29 mouse cellular contexts compared by ENCODE assay signal in genomic region chr8:86322494-86322893, GRCm38 (mm10).
A peak's percentile ranks its signal among the peaks of the same experiment; 100 is the strongest.
DNase-seq lines count a peak whose midpoint lies in the region; ATAC-seq and TF ChIP-seq lines count a peak whose summit lies in the region.
"Had no signal": no experiment of that assay in that cellular context is flagged by ENCODE, and none has a peak within 500 bp of the region (broad histone marks: within the 10 kb centered on the region; RNA-seq: fewer than 3 reads in every experiment).

No protein-coding gene starts in this region.

- H3K4me1 ChIP-seq in midbrain, embryonic 15.5 days: peaks cover 5% of the 10 kb centered on the region; the same call in 1 of the 2 replicates
- H3K4me1 ChIP-seq in midbrain, embryonic 11.5 days (ENCODE audit: control insufficient read depth, insufficient read depth, low read length): no peaks in the 10 kb centered on the region
- H3K4me1 ChIP-seq in hindbrain, embryonic 12.5 days: peaks cover 22% of the 10 kb centered on the region
- peaks cover 4% of the 10 kb centered on the region; the same call in 1 of the 2 replicates for H3K4me1 ChIP-seq in hindbrain, postnatal 0 days (ENCODE audit: insufficient read depth, low read length)
- H3K4me1 ChIP-seq: embryonic facial prominence, embryonic 10.5 days; embryonic facial prominence, embryonic 15.5 days; forebrain, embryonic 12.5 days; heart, embryonic 10.5 days; heart, embryonic 15.5 days; limb, embryonic 12.5 days; liver, embryonic 15.5 days had no signal

- 50% methylated on average over 1 of the region's 1 CpGs for WGBS in midbrain, embryonic 15.5 days
- 84% methylated on average over 1 of the region's 1 CpGs for WGBS in midbrain, embryonic 11.5 days
- WGBS in hindbrain, embryonic 12.5 days: 50% methylated on average over 1 of the region's 1 CpGs
- whole genome bisulfite sequencing in hindbrain, postnatal 0 days: 21% methylated on average over 1 of the region's 1 CpGs

- no peaks in the 10 kb centered on the region for H3K27me3 ChIP-seq in midbrain, embryonic 15.5 days (replicated peaks)
- no peaks in the 10 kb centered on the region for H3K27me3 ChIP-seq in midbrain, embryonic 11.5 days (ENCODE audit: control insufficient read depth, insufficient read depth, low read length)
- 0 out of 2 replicates have a peak, but pooled peaks cover 5% of the 10 kb centered on the region for H3K27me3 ChIP-seq in hindbrain, embryonic 12.5 days
- no peaks in the 10 kb centered on the region for H3K27me3 ChIP-seq in hindbrain, postnatal 0 days (ENCODE audit: insufficient read depth, low read length)
- H3K27me3 ChIP-seq: embryonic facial prominence, embryonic 15.5 days; heart, embryonic 15.5 days; limb, embryonic 12.5 days; liver, embryonic 15.5 days; Patski had no signal

- H3K27ac ChIP-seq in midbrain, embryonic 15.5 days: peak overlapping the region; percentile 18; the same call in 1 of the 2 replicates
- no peak overlapping the region for H3K27ac ChIP-seq in midbrain, embryonic 11.5 days (ENCODE audit: low read depth, low read length)
- peak overlapping the region; percentile 62 for H3K27ac ChIP-seq in hindbrain, embryonic 12.5 days
- H3K27ac ChIP-seq in hindbrain, postnatal 0 days: peak overlapping the region; percentile 4; the same call in 1 of the 2 replicates
- H3K27ac ChIP-seq: embryonic facial prominence, embryonic 10.5 days; embryonic facial prominence, embryonic 15.5 days; forebrain, embryonic 12.5 days; gastrocnemius, adult 2 months; heart, embryonic 10.5 days; heart, embryonic 15.5 days; limb, embryonic 12.5 days; liver, embryonic 15.5 days; stomach, postnatal 0 days had no signal

- ATAC-seq in frontal cortex, adult (ENCODE audit: low TSS enrichment): peak; percentile 36
- ATAC-seq in midbrain, embryonic 15.5 days (replicated peaks): no peak
- ATAC-seq in midbrain, embryonic 11.5 days (ENCODE audit: low FRiP score): no peak
- ATAC-seq in hindbrain, embryonic 12.5 days (ENCODE audit: low FRiP score): peak; percentile 50; the same call in 1 of the 2 replicates
- ATAC-seq in hindbrain, postnatal 0 days: 0 out of 2 replicates have a peak, but pooled peaks have one; percentile 35
- ATAC-seq: intestine, postnatal 0 days; midbrain, embryonic 16.5 days; Patski had no signal

- no peaks in the 10 kb centered on the region for H3K36me3 ChIP-seq in midbrain, embryonic 15.5 days (replicated peaks)
- no peaks in the 10 kb centered on the region for H3K36me3 ChIP-seq in midbrain, embryonic 11.5 days (ENCODE audit: control insufficient read depth, insufficient read depth, low read length)
- no peaks in the 10 kb centered on the region for H3K36me3 ChIP-seq in hindbrain, embryonic 12.5 days
- H3K36me3 ChIP-seq in hindbrain, postnatal 0 days (ENCODE audit: insufficient read depth, low read length): no peaks in the 10 kb centered on the region
- H3K36me3 ChIP-seq: embryonic facial prominence, embryonic 10.5 days; embryonic facial prominence, embryonic 15.5 days; forebrain, embryonic 12.5 days; G1E; heart, embryonic 10.5 days; heart, embryonic 15.5 days; limb, embryonic 12.5 days; liver, embryonic 15.5 days had no signal

- no peaks in the 10 kb centered on the region for H3K9me3 ChIP-seq in midbrain, embryonic 15.5 days
- no peaks in the 10 kb centered on the region for H3K9me3 ChIP-seq in midbrain, embryonic 11.5 days (ENCODE audit: control insufficient read depth, low read length)
- H3K9me3 ChIP-seq in hindbrain, embryonic 12.5 days (replicated peaks): no peaks in the 10 kb centered on the region
- H3K9me3 ChIP-seq in hindbrain, postnatal 0 days (ENCODE audit: low read length): no peaks in the 10 kb centered on the region
- H3K9me3 ChIP-seq: embryonic facial prominence, embryonic 10.5 days; embryonic facial prominence, embryonic 15.5 days; forebrain, embryonic 12.5 days; G1E; heart, embryonic 10.5 days; heart, embryonic 15.5 days; limb, embryonic 12.5 days; liver, embryonic 15.5 days had no signal

- H3K4me2 ChIP-seq in midbrain, embryonic 15.5 days: no peak overlapping the region
- H3K4me2 ChIP-seq in midbrain, embryonic 11.5 days: no peak overlapping the region
- H3K4me2 ChIP-seq in hindbrain, embryonic 12.5 days (replicated peaks): no peak overlapping the region
- H3K4me2 ChIP-seq in hindbrain, postnatal 0 days (ENCODE audit: low read depth, low read length): no peak overlapping the region
- H3K4me2 ChIP-seq: embryonic facial prominence, embryonic 15.5 days; forebrain, embryonic 12.5 days; heart, embryonic 15.5 days; limb, embryonic 12.5 days; liver, embryonic 15.5 days; lung, embryonic 14.5 days had no signal

- H3K9ac ChIP-seq in midbrain, embryonic 15.5 days: no peak overlapping the region
- no peak overlapping the region for H3K9ac ChIP-seq in midbrain, embryonic 11.5 days (ENCODE audit: low read length)
- H3K9ac ChIP-seq in hindbrain, embryonic 12.5 days: no peak overlapping the region
- no peak overlapping the region for H3K9ac ChIP-seq in hindbrain, postnatal 0 days (replicated peaks; ENCODE audit: low read length)
- H3K9ac ChIP-seq: embryonic facial prominence, embryonic 15.5 days; forebrain, embryonic 12.5 days; heart, embryonic 15.5 days; limb, embryonic 12.5 days; liver, embryonic 15.5 days; lung, embryonic 14.5 days had no signal

- no peak for TF ChIP-seq CTCF in hindbrain, postnatal 0 days (IDR thresholded peaks at IDR 0.05; ENCODE audit: low read depth)

- DNase-seq in frontal cortex, postnatal 14 days (ENCODE audit: low spot score in 2 of 2): no peak
- DNase-seq in midbrain, embryonic 11.5 days (ENCODE audit: low spot score, missing footprints): no peak
- peak; percentile 47 for DNase-seq in hindbrain, postnatal 0 days (ENCODE audit: low spot score)
- DNase-seq in heart, adult 11 months: no peak
- no peak for DNase-seq in ovary, postnatal 10 days (ENCODE audit: low spot score)
- DNase-seq: adrenal gland, postnatal 25 days; cerebellum, adult 8-10 months; cerebellum, postnatal 25 days; gastrocnemius, adult 2 months; kidney, adult 9 months; kidney, postnatal 10 days; lung, embryonic 14.5 days; lung, postnatal 14 days; right cerebral cortex, postnatal 4 days had no signal

- no peak overlapping the region for H3K4me3 ChIP-seq in midbrain, embryonic 15.5 days
- H3K4me3 ChIP-seq in midbrain, embryonic 11.5 days (ENCODE audit: low read depth, low read length): no peak overlapping the region
- no peak overlapping the region for H3K4me3 ChIP-seq in hindbrain, embryonic 12.5 days
- H3K4me3 ChIP-seq in hindbrain, postnatal 0 days (ENCODE audit: low read length): no peak overlapping the region
- H3K4me3 ChIP-seq: embryonic facial prominence, embryonic 10.5 days; embryonic facial prominence, embryonic 15.5 days; forebrain, embryonic 12.5 days; gastrocnemius, adult 2 months; heart, embryonic 10.5 days; heart, embryonic 15.5 days; limb, embryonic 12.5 days; liver, embryonic 15.5 days had no signal

Comparison
In these comparisons a context has a peak if more than half of its experiments do, and no peak if none do; other contexts are left out.
1. ATAC-seq: peak in frontal cortex, adult (single experiment), hindbrain, embryonic 12.5 days (single experiment) and hindbrain, postnatal 0 days (single experiment); none in midbrain, embryonic 15.5 days (single experiment) and midbrain, embryonic 11.5 days (single experiment).